Mouse (Mus musculus) liver, embryonic 11.5 days (tissue): ENCODE measurements at regions not wholly inside any gene's neighbourhood (a gene's known extent, or its start where the extent isn't known, plus 50 kb on each side); places are given as distances from the start of the nearest gene placed in this dataset.

Experiments
- ATAC-seq: fragments of 200-750 bp; cut with Nextera tagmentation; replicated peaks from 2 replicates; pipeline ENCODE4 v1.8.0; 2017; ENCODE audit warnings: moderate number of reproducible peaks, mild to moderate bottlenecking, moderate TSS enrichment, moderate library complexity; ENCODE audit not compliant: low FRiP score
- DNase-seq: peaks from one replicate; pipeline ENCODE4 v3.0.0-alpha.2; 2017; ENCODE audit warnings: low spot score
- H3K27ac ChIP-seq: fragments of 300-500 bp; sonication (generic); 2 replicates; pipeline ENCODE4 v1.5.1; 2014; ENCODE audit warnings: mild to moderate bottlenecking, low read depth, low read length, control low read depth
- H3K27me3 ChIP-seq: fragments of 300-500 bp; sonication (generic); replicated peaks from 2 replicates; pipeline ENCODE4 v1.6.1; 2014; ENCODE audit warnings: low read length, mixed read lengths; ENCODE audit not compliant: control insufficient read depth, insufficient read depth
- H3K36me3 ChIP-seq: fragments of 300-500 bp; sonication (generic); 2 replicates; pipeline ENCODE4 v1.6.1; 2014; ENCODE audit warnings: mild to moderate bottlenecking, low read length, moderate library complexity, mixed read lengths; ENCODE audit not compliant: control insufficient read depth, insufficient read depth
- H3K4me1 ChIP-seq: fragments of 300-500 bp; sonication (generic); replicated peaks from 2 replicates; pipeline ENCODE4 v1.6.1; 2014; ENCODE audit warnings: low read length, mixed read lengths; ENCODE audit not compliant: control insufficient read depth, insufficient read depth
- H3K4me2 ChIP-seq: fragments of 300-500 bp; sonication (generic); 2 replicates; pipeline ENCODE4 v1.6.1; 2014; ENCODE audit warnings: mild to moderate bottlenecking, control low read depth, moderate library complexity
- H3K4me3 ChIP-seq: fragments of 300-500 bp; sonication (generic); 2 replicates; pipeline ENCODE4 v1.5.1; 2014; ENCODE audit warnings: low read depth, low read length, control low read depth
- H3K9ac ChIP-seq: fragments of 300-500 bp; sonication (generic); 2 replicates; pipeline ENCODE4 v1.6.1; 2014; ENCODE audit warnings: low read depth, low read length, control low read depth
- H3K9me3 ChIP-seq: fragments of 300-500 bp; sonication (generic); 2 replicates; pipeline ENCODE4 v1.6.1; 2016; ENCODE audit warnings: low read length, inconsistent platforms, mixed read lengths; ENCODE audit not compliant: control insufficient read depth
- WGBS: fragments of 180-500 bp; shearing (Covaris S2); extraction: QIAGEN DNeasy Blood & Tissue Kit; methylation state at CpG from one replicate; pipeline ENCODE4 v1.1.7; 2014; 5-methylcytosine and 5-hydroxymethylcytosine counted together

- no peaks in the 10 kb centered on the region for H3K27me3 ChIP-seq
- ATAC-seq (no peak), DNase-seq (no peak)
- H3K4me2 ChIP-seq, result no peak overlapping the region
- no peaks in the 10 kb centered on the region for H3K36me3 ChIP-seq
- H3K4me1 ChIP-seq, result no peaks in the 10 kb centered on the region
- 80% methylated on average over 15 of the region's 15 CpGs for WGBS
- H3K4me3 ChIP-seq, result no peak overlapping the region
- H3K9ac ChIP-seq, result no peak overlapping the region
- no peak overlapping the region for H3K27ac ChIP-seq
- no peaks in the 10 kb centered on the region; the same call in 1 of the 2 replicates for H3K9me3 ChIP-seq
These were observed 259.2 kb downstream of the Actr3 start for GRCm38 (mm10) chr1:125176124-125176937.

- no peaks in the 10 kb centered on the region for H3K27me3 ChIP-seq
- H3K4me2 ChIP-seq, result no peak overlapping the region
- H3K9me3 ChIP-seq, result no peaks in the 10 kb centered on the region; the same call in 1 of the 2 replicates
- H3K9ac ChIP-seq, result no peak overlapping the region
- H3K36me3 ChIP-seq, result no peaks in the 10 kb centered on the region
- ATAC-seq (no peak), DNase-seq (no peak)
- H3K27ac ChIP-seq, result no peak overlapping the region
- WGBS, result 91% methylated on average over 13 of the region's 13 CpGs
- H3K4me1 ChIP-seq, result no peaks in the 10 kb centered on the region
- H3K4me3 ChIP-seq, result no peak overlapping the region
These were observed 260.8 kb downstream of the Actr3 start for GRCm38 (mm10) chr1:125174725-125175124.

GRCm38 (mm10) chr1:125172474-125172873 lies 263.1 kb downstream of the Actr3 start:
- Histone ChIP-seq H3K4me2 (no peak overlapping the region), H3K36me3 (no peaks in the 10 kb centered on the region), H3K4me1 (no peaks in the 10 kb centered on the region), H3K27ac (no peak overlapping the region), H3K27me3 (no peaks in the 10 kb centered on the region), H3K4me3 (no peak overlapping the region), H3K9ac (no peak overlapping the region), H3K9me3 (no peaks in the 10 kb centered on the region; the same call in 1 of the 2 replicates)
- DNase-seq (no peak), ATAC-seq (no peak)
- WGBS, result 53% methylated on average over 1 of the region's 1 CpGs

- DNase-seq, result no peak
- H3K27me3 ChIP-seq, result no peaks in the 10 kb centered on the region
- H3K4me3 ChIP-seq, result no peak overlapping the region
- H3K36me3 ChIP-seq, result no peaks in the 10 kb centered on the region
- 85% methylated on average over 1 of the region's 1 CpGs for WGBS
- ATAC-seq, result no peak
- H3K27ac ChIP-seq, result no peak overlapping the region
- no peaks in the 10 kb centered on the region; the same call in 1 of the 2 replicates for H3K9me3 ChIP-seq
- no peak overlapping the region for H3K4me2 ChIP-seq
- H3K9ac ChIP-seq, result no peak overlapping the region
- H3K4me1 ChIP-seq, result no peaks in the 10 kb centered on the region
These were observed 270.3 kb downstream of the Actr3 start for GRCm38 (mm10) chr1:125165226-125165625.

- ATAC-seq (no peak), DNase-seq (no peak)
- no peak overlapping the region for H3K4me3 ChIP-seq
These were observed 277.0 kb downstream of the Actr3 start for GRCm38 (mm10) chr1:125158481-125158880.

GRCm38 (mm10) chr1:125156093-125156492 lies 279.4 kb downstream of the Actr3 start:
- no peaks in the 10 kb centered on the region for H3K4me1 ChIP-seq
- DNase-seq, result no peak
- H3K9ac ChIP-seq, result no peak overlapping the region
- H3K4me3 ChIP-seq, result no peak overlapping the region
- no peak overlapping the region for H3K27ac ChIP-seq
- no peak overlapping the region for H3K4me2 ChIP-seq
- H3K36me3 ChIP-seq, result no peaks in the 10 kb centered on the region
- no peak for ATAC-seq
- H3K27me3 ChIP-seq, result no peaks in the 10 kb centered on the region
- no peaks in the 10 kb centered on the region for H3K9me3 ChIP-seq
- 93% methylated on average over 2 of the region's 2 CpGs for WGBS

More at GRCm38 (mm10) chr1:125158481-125158880, 277.0 kb downstream of the Actr3 start:
- Histone ChIP-seq H3K27ac (no peak overlapping the region), H3K27me3 (no peaks in the 10 kb centered on the region), H3K9ac (no peak overlapping the region), H3K9me3 (no peaks in the 10 kb centered on the region), H3K4me1 (no peaks in the 10 kb centered on the region), H3K36me3 (no peaks in the 10 kb centered on the region), H3K4me2 (no peak overlapping the region)
- 71% methylated on average over 4 of the region's 4 CpGs for WGBS

- H3K4me3 ChIP-seq, result no peak overlapping the region
These were observed 285.7 kb downstream of the Actr3 start for GRCm38 (mm10) chr1:125149817-125150216.

GRCm38 (mm10) chr1:125123861-125124260 lies 311.7 kb downstream of the Actr3 start:
- no peak overlapping the region for H3K4me3 ChIP-seq
- WGBS, result 58% methylated on average over 3 of the region's 3 CpGs
- H3K9me3 ChIP-seq, result no peaks in the 10 kb centered on the region
- H3K36me3 ChIP-seq, result no peaks in the 10 kb centered on the region
- H3K27ac ChIP-seq, result no peak overlapping the region
- no peak overlapping the region for H3K9ac ChIP-seq
- H3K4me2 ChIP-seq, result no peak overlapping the region
- no peak for ATAC-seq
- H3K4me1 ChIP-seq, result no peaks in the 10 kb centered on the region
- no peaks in the 10 kb centered on the region for H3K27me3 ChIP-seq
- DNase-seq, result no peak

More at GRCm38 (mm10) chr1:125149817-125150216, 285.7 kb downstream of the Actr3 start:
- no peak for ATAC-seq
- Histone ChIP-seq H3K4me2 (no peak overlapping the region), H3K9ac (no peak overlapping the region), H3K27me3 (no peaks in the 10 kb centered on the region), H3K27ac (no peak overlapping the region), H3K9me3 (no peaks in the 10 kb centered on the region), H3K36me3 (no peaks in the 10 kb centered on the region), H3K4me1 (no peaks in the 10 kb centered on the region)
- DNase-seq, result no peak

- H3K27me3 ChIP-seq, result no peaks in the 10 kb centered on the region
- H3K27ac ChIP-seq, result no peak overlapping the region
- no peak overlapping the region for H3K9ac ChIP-seq
- WGBS, result 63% methylated on average over 2 of the region's 2 CpGs
- no peak for ATAC-seq
- no peaks in the 10 kb centered on the region for H3K4me1 ChIP-seq
- DNase-seq, result no peak
- no peaks in the 10 kb centered on the region for H3K36me3 ChIP-seq
- no peak overlapping the region for H3K4me2 ChIP-seq
- H3K9me3 ChIP-seq, result peaks cover 2% of the 10 kb centered on the region; the same call in 1 of the 2 replicates
- H3K4me3 ChIP-seq, result no peak overlapping the region
These were observed 334.9 kb downstream of the Actr3 start for GRCm38 (mm10) chr1:125100596-125100995.
